Mouse (Mus musculus): ENCODE measurements at regions not wholly inside any gene's neighbourhood (a gene's known extent, or its start where the extent isn't known, plus 50 kb on each side); places are given as distances from the start of the nearest gene placed in this dataset.

- ATAC-seq (replicated peaks; ENCODE audit: low FRiP score, low TSS enrichment, low read depth) (no peak), DNase-seq (ENCODE audit: low spot score) (no peak)
- Histone ChIP-seq H3K4me2 (ENCODE audit: low read length) (no peak overlapping the region), H3K27ac (ENCODE audit: low read depth) (no peak overlapping the region), H3K9ac (ENCODE audit: low read length) (no peak overlapping the region), H3K4me1 (replicated peaks; ENCODE audit: control insufficient read depth, insufficient read depth, low read length) (no peaks in the 10 kb centered on the region), H3K9me3 (ENCODE audit: control insufficient read depth, low read length) (no peaks in the 10 kb centered on the region), H3K27me3 (replicated peaks; ENCODE audit: control insufficient read depth, insufficient read depth, low read length) (no peaks in the 10 kb centered on the region), H3K4me3 (ENCODE audit: low read depth, low read length) (no peak overlapping the region), H3K36me3 (ENCODE audit: control insufficient read depth, insufficient read depth, low read length) (no peaks in the 10 kb centered on the region)
- 63% methylated on average over 8 of the region's 8 CpGs for WGBS
Measured at GRCm38 (mm10) chr13:100933265-100933664, 100.0 kb upstream of the Slc30a5 start.

- H3K4me1 ChIP-seq (replicated peaks; ENCODE audit: control insufficient read depth, insufficient read depth, low read length): no peaks in the 10 kb centered on the region
- H3K9me3 ChIP-seq (ENCODE audit: control insufficient read depth, low read length): no peaks in the 10 kb centered on the region
- no peak for DNase-seq (ENCODE audit: low spot score)
- no peak overlapping the region for H3K9ac ChIP-seq (ENCODE audit: low read length)
- ATAC-seq (replicated peaks; ENCODE audit: low FRiP score, low TSS enrichment, low read depth): no peak
- 82% methylated on average over 2 of the region's 2 CpGs for WGBS
- H3K4me3 ChIP-seq (ENCODE audit: low read depth, low read length): no peak overlapping the region
- no peak overlapping the region for H3K27ac ChIP-seq (ENCODE audit: low read depth)
- H3K36me3 ChIP-seq (ENCODE audit: control insufficient read depth, insufficient read depth, low read length): no peaks in the 10 kb centered on the region
- no peaks in the 10 kb centered on the region for H3K27me3 ChIP-seq (replicated peaks; ENCODE audit: control insufficient read depth, insufficient read depth, low read length)
- no peak overlapping the region for H3K4me2 ChIP-seq (ENCODE audit: low read length)
Measured at GRCm38 (mm10) chr13:100899566-100899965, 66.3 kb upstream of the Slc30a5 start.

GRCm38 (mm10) chr13:100893871-100894270 is 60.6 kb upstream of the Slc30a5 start:
- H3K27ac ChIP-seq (ENCODE audit: low read depth): no peak overlapping the region
- no peaks in the 10 kb centered on the region for H3K9me3 ChIP-seq (ENCODE audit: control insufficient read depth, low read length)
- no peaks in the 10 kb centered on the region for H3K4me1 ChIP-seq (replicated peaks; ENCODE audit: control insufficient read depth, insufficient read depth, low read length)
- no peak overlapping the region for H3K4me3 ChIP-seq (ENCODE audit: low read depth, low read length)
- WGBS: 93% methylated on average over 9 of the region's 9 CpGs
- DNase-seq (ENCODE audit: low spot score) (no peak), ATAC-seq (replicated peaks; ENCODE audit: low FRiP score, low TSS enrichment, low read depth) (no peak)
- H3K4me2 ChIP-seq (ENCODE audit: low read length): no peak overlapping the region
- H3K9ac ChIP-seq (ENCODE audit: low read length): no peak overlapping the region
- H3K27me3 ChIP-seq (replicated peaks; ENCODE audit: control insufficient read depth, insufficient read depth, low read length): no peaks in the 10 kb centered on the region
- no peaks in the 10 kb centered on the region for H3K36me3 ChIP-seq (ENCODE audit: control insufficient read depth, insufficient read depth, low read length)

GRCm38 (mm10) chr13:100893096-100893495 is 59.9 kb upstream of the Slc30a5 start:
- Histone ChIP-seq H3K27me3 (replicated peaks; ENCODE audit: control insufficient read depth, insufficient read depth, low read length) (no peaks in the 10 kb centered on the region), H3K4me1 (replicated peaks; ENCODE audit: control insufficient read depth, insufficient read depth, low read length) (no peaks in the 10 kb centered on the region), H3K36me3 (ENCODE audit: control insufficient read depth, insufficient read depth, low read length) (no peaks in the 10 kb centered on the region), H3K4me2 (ENCODE audit: low read length) (no peak overlapping the region), H3K4me3 (ENCODE audit: low read depth, low read length) (no peak overlapping the region), H3K9ac (ENCODE audit: low read length) (no peak overlapping the region), H3K9me3 (ENCODE audit: control insufficient read depth, low read length) (no peaks in the 10 kb centered on the region), H3K27ac (ENCODE audit: low read depth) (no peak overlapping the region)
- DNase-seq (ENCODE audit: low spot score) (no peak), ATAC-seq (replicated peaks; ENCODE audit: low FRiP score, low TSS enrichment, low read depth) (no peak)
- 52% methylated on average over 1 of the region's 1 CpGs for WGBS

GRCm38 (mm10) chr13:100892647-100893071 is 59.4 kb upstream of the Slc30a5 start:
- Histone ChIP-seq H3K36me3 (ENCODE audit: control insufficient read depth, insufficient read depth, low read length) (no peaks in the 10 kb centered on the region), H3K4me1 (replicated peaks; ENCODE audit: control insufficient read depth, insufficient read depth, low read length) (no peaks in the 10 kb centered on the region), H3K9me3 (ENCODE audit: control insufficient read depth, low read length) (no peaks in the 10 kb centered on the region), H3K9ac (ENCODE audit: low read length) (no peak overlapping the region), H3K27me3 (replicated peaks; ENCODE audit: control insufficient read depth, insufficient read depth, low read length) (no peaks in the 10 kb centered on the region), H3K27ac (ENCODE audit: low read depth) (no peak overlapping the region), H3K4me2 (ENCODE audit: low read length) (peak overlapping the region; percentile 13; the same call in 1 of the 2 replicates), H3K4me3 (ENCODE audit: low read depth, low read length) (no peak overlapping the region)
- DNase-seq (ENCODE audit: low spot score) (no peak), ATAC-seq (replicated peaks; ENCODE audit: low FRiP score, low TSS enrichment, low read depth) (no peak)
- 65% methylated on average over 13 of the region's 13 CpGs for WGBS

DNA sequence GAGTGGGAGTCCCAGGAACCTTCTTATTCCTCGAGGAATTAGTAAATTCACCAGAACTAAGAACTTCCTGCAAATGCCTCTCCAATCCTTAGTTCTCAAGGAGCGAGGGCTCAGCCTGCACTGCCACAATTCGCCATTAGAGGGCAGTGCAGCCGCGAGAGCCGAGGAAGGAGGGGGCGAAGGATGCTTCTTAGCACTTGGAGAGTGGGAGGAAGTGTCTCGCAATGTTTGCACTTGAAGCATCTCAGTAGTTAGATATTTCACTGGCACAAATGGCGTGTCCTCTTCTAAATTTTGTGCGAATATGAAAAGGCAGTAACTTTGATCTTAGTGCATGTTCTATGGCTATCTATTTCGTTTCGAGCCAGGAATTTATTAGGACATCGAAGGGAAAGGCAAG is 59.0 kb upstream of the Slc30a5 start:
- ATAC-seq (replicated peaks; ENCODE audit: low FRiP score, low TSS enrichment, low read depth) (no peak), DNase-seq (ENCODE audit: low spot score) (peak; percentile 86)
- no peaks in the 10 kb centered on the region for H3K4me1 ChIP-seq (replicated peaks; ENCODE audit: control insufficient read depth, insufficient read depth, low read length)
- no peaks in the 10 kb centered on the region for H3K27me3 ChIP-seq (replicated peaks; ENCODE audit: control insufficient read depth, insufficient read depth, low read length)
- H3K4me3 ChIP-seq (ENCODE audit: low read depth, low read length): no peak overlapping the region
- 22% methylated on average over 13 of the region's 13 CpGs for WGBS
- H3K9ac ChIP-seq (ENCODE audit: low read length): no peak overlapping the region
- H3K27ac ChIP-seq (ENCODE audit: low read depth): no peak overlapping the region
- H3K4me2 ChIP-seq (ENCODE audit: low read length): 0 out of 2 replicates have a peak overlapping the region, but pooled peaks have one; percentile 13
- no peaks in the 10 kb centered on the region for H3K36me3 ChIP-seq (ENCODE audit: control insufficient read depth, insufficient read depth, low read length)
- no peaks in the 10 kb centered on the region for H3K9me3 ChIP-seq (ENCODE audit: control insufficient read depth, low read length)

GRCm38 (mm10) chr13:100890457-100890856 is 57.2 kb upstream of the Slc30a5 start:
- no peaks in the 10 kb centered on the region for H3K27me3 ChIP-seq (replicated peaks; ENCODE audit: control insufficient read depth, insufficient read depth, low read length)
- 68% methylated on average over 6 of the region's 6 CpGs for WGBS
- no peak for ATAC-seq (replicated peaks; ENCODE audit: low FRiP score, low TSS enrichment, low read depth)
- no peaks in the 10 kb centered on the region for H3K9me3 ChIP-seq (ENCODE audit: control insufficient read depth, low read length)
- H3K4me3 ChIP-seq (ENCODE audit: low read depth, low read length): no peak overlapping the region
- no peak overlapping the region for H3K9ac ChIP-seq (ENCODE audit: low read length)
- H3K27ac ChIP-seq (ENCODE audit: low read depth): no peak overlapping the region
- no peaks in the 10 kb centered on the region for H3K36me3 ChIP-seq (ENCODE audit: control insufficient read depth, insufficient read depth, low read length)
- H3K4me1 ChIP-seq (replicated peaks; ENCODE audit: control insufficient read depth, insufficient read depth, low read length): no peaks in the 10 kb centered on the region
- DNase-seq (ENCODE audit: low spot score): no peak
- no peak overlapping the region for H3K4me2 ChIP-seq (ENCODE audit: low read length)

DNA sequence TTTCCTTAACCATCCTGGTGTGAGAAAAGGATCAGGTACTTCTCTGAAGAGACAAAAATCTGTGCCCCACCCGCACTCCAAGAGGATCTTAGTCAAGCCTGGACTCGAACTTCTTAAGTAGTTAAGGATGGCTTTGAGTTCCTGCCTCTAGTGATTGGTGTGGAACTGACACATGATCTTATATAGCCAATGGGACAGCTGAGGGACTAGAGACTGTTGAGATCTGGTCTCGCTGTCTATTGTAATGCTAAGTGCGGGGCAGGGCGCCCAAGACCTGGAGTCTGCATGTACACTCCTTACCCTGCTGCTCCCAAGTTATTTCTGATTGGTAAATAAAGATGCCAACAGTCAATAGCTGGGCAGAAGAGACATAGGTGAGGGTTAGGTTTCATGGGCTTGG is 55.3 kb upstream of the Slc30a5 start:
- WGBS: 86% methylated on average over 5 of the region's 5 CpGs
- H3K36me3 ChIP-seq (ENCODE audit: control insufficient read depth, insufficient read depth, low read length): no peaks in the 10 kb centered on the region
- DNase-seq (ENCODE audit: low spot score): no peak
- no peaks in the 10 kb centered on the region for H3K9me3 ChIP-seq (ENCODE audit: control insufficient read depth, low read length)
- no peaks in the 10 kb centered on the region for H3K27me3 ChIP-seq (replicated peaks; ENCODE audit: control insufficient read depth, insufficient read depth, low read length)
- H3K4me1 ChIP-seq (replicated peaks; ENCODE audit: control insufficient read depth, insufficient read depth, low read length): no peaks in the 10 kb centered on the region
- no peak for ATAC-seq (replicated peaks; ENCODE audit: low FRiP score, low TSS enrichment, low read depth)
- H3K27ac ChIP-seq (ENCODE audit: low read depth): no peak overlapping the region
- H3K9ac ChIP-seq (ENCODE audit: low read length): no peak overlapping the region
- no peak overlapping the region for H3K4me2 ChIP-seq (ENCODE audit: low read length)
- no peak overlapping the region for H3K4me3 ChIP-seq (ENCODE audit: low read depth, low read length)

DNA sequence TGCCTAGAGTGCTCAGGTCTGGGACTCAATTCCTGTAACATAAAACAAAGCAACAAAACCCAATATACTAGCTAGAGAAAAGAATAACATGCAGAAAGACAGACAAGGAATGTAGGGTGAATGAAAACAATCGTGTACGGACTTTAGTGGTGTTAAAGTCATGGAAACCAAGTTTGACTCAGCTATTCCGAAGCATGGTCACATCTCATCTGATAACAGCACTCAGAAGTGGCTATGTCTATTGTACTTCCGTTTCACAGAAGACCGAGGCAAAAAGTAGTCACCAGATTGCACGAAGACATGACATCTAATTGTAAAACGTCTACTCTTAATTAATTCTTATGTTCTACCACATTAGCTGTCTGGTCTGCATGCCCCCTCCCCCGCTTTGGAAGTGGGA is 50.5 kb upstream of the Slc30a5 start:
- H3K9ac ChIP-seq (ENCODE audit: low read length): no peak overlapping the region
- no peaks in the 10 kb centered on the region for H3K36me3 ChIP-seq (ENCODE audit: control insufficient read depth, insufficient read depth, low read length)
- DNase-seq (ENCODE audit: low spot score) (no peak), ATAC-seq (replicated peaks; ENCODE audit: low FRiP score, low TSS enrichment, low read depth) (no peak)
- H3K4me1 ChIP-seq (replicated peaks; ENCODE audit: control insufficient read depth, insufficient read depth, low read length): no peaks in the 10 kb centered on the region
- H3K27me3 ChIP-seq (replicated peaks; ENCODE audit: control insufficient read depth, insufficient read depth, low read length): no peaks in the 10 kb centered on the region
- no peaks in the 10 kb centered on the region for H3K9me3 ChIP-seq (ENCODE audit: control insufficient read depth, low read length)
- WGBS: 82% methylated on average over 8 of the region's 8 CpGs
- no peak overlapping the region for H3K27ac ChIP-seq (ENCODE audit: low read depth)
- H3K4me3 ChIP-seq (ENCODE audit: low read depth, low read length): no peak overlapping the region
- H3K4me2 ChIP-seq (ENCODE audit: low read length): no peak overlapping the region

Data from intestine, embryonic 14.5 days (tissue).